Mouse (Mus musculus) left cerebral cortex, postnatal 4 days (tissue): ENCODE data around the gene Tmem181a. TPM values are rescaled to one million over a fixed set of nuclear protein-coding genes. Genes with fewer than 3 reads are reported as not detected.

Source experiments
- total RNA-seq, 2 experiments: library from RNA; stranded (reverse); gene quantifications; 2 replicates each; pipeline ENCODE4 v1.2.3; 2021

Gene Tmem181a
- total RNA-seq, 2 experiments from 2014 or later: 76.6 to 85.7 TPM

Other genes with a start within 250 kb of the Tmem181a start
- gene Serac1, start 177.1 kb upstream of the Tmem181a start, total RNA-seq: 10 to 100 TPM; 18.7 to 19.8 TPM
- gene Gtf2h5, start 177.1 kb upstream of the Tmem181a start, total RNA-seq: 100 to 1,000 TPM; 168 to 169 TPM
- 100 to 1,000 TPM; 431 to 468 TPM for gene Tulp4, start 150.4 kb upstream of the Tmem181a start, total RNA-seq
- 10 to 100 TPM; 28.1 to 28.8 TPM for gene Dynlt1a, start 60.6 kb downstream of the Tmem181a start, total RNA-seq
- gene Dynlt1b, start 173.3 kb downstream of the Tmem181a start, total RNA-seq: 100 to 1,000 TPM; 322 to 378 TPM